25 mouse cellular contexts compared by ENCODE assay signal in the genomic region with DNA sequence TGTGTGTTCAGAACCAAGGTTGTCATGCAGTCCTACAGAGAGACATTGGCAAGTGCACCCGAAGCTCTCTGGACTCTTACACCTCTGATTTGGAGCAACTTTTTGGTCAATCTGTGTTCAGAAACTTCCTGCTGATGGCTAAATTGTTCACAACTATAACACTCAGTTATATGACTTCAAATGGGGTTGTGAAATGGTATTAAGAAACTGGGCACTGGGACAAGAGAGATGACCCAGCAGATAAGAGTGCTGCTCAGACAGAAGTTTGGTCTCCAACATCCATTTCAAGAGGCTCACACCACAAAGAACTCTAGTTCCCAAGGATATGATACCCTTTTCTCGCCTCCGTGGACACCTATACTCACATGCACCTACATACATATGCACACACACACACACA. TPM values are rescaled to one million over a fixed set of nuclear protein-coding genes. Genes with fewer than 3 reads are reported as not detected.
DNase-seq lines count a peak whose midpoint lies in the region; ATAC-seq and TF ChIP-seq lines count a peak whose summit lies in the region.
"Had no signal": no experiment of that assay in that cellular context is flagged by ENCODE, and none has a peak within 500 bp of the region (broad histone marks: within the 10 kb centered on the region; RNA-seq: fewer than 3 reads in every experiment).

No protein-coding gene starts in this region.

- no peaks in the 10 kb centered on the region for H3K27me3 ChIP-seq in liver, adult 2 months (ENCODE audit: control insufficient read depth, insufficient read depth, low read length)
- H3K27me3 ChIP-seq in CH12.LX (replicated peaks), result no peaks in the 10 kb centered on the region
- H3K27me3 ChIP-seq: embryonic facial prominence, embryonic 13.5 days; forebrain, embryonic 13.5 days; heart, embryonic 15.5 days; hindbrain, embryonic 13.5 days; intestine, embryonic 15.5 days; Patski had no signal

- ATAC-seq in megakaryocyte progenitor cell, adult 5-6 weeks (replicated peaks; ENCODE audit: poor library complexity), result 0 out of 2 replicates have a peak, but pooled peaks have one; percentile 34
- ATAC-seq: activated CD4-positive, CD25-positive, alpha-beta regulatory T cell, adult 4 months; CD4-positive, CD25-positive, alpha-beta regulatory T cell, adult 4 months; forebrain, embryonic 13.5 days; forebrain, postnatal 0 days; intestine, embryonic 15.5 days; Patski had no signal

- no peak for TF ChIP-seq CTCF in liver, adult 2 months (IDR thresholded peaks at IDR 0.05; ENCODE audit: low read depth, low read length)
- TF ChIP-seq CTCF in CH12.LX (conservative IDR thresholded peaks at IDR 0.05 in 1 of 2, IDR thresholded peaks at IDR 0.05 in 1 of 2; ENCODE audit: low read depth in 2 of 2, low read length in 2 of 2), result no peak
- TF ChIP-seq CTCF in gastrocnemius, adult 2 months (IDR thresholded peaks at IDR 0.05), result no peak

- peak; percentile 53 for DNase-seq in liver, adult 2 months (ENCODE audit: extremely low read depth, low read depth, low spot score)
- no peak for DNase-seq in liver
- no peak for DNase-seq in CH12.LX (ENCODE audit: extremely low read depth)
- DNase-seq in adipocyte (ENCODE audit: low spot score), result peak; percentile 58
- DNase-seq in cerebellum, postnatal 25 days, result no peak
- DNase-seq in gastrocnemius, adult 2 months, result no peak
- DNase-seq: B cell, adult 2 months; cerebellum, adult 11 months; cerebellum, adult 8-10 months; cerebellum, postnatal 14 days; forebrain, postnatal 0 days; gastrocnemius, postnatal 25 days; heart, adult 18-20 months; heart, postnatal 14 days; kidney, adult 18-20 months had no signal

- peak overlapping the region; percentile 100 for H3K4me2 ChIP-seq in CH12.LX (ENCODE audit: insufficient read depth, low read depth, poor library complexity, severe bottlenecking)
- H3K4me2 ChIP-seq: embryonic facial prominence, embryonic 13.5 days; forebrain, embryonic 13.5 days; heart, embryonic 15.5 days; hindbrain, embryonic 13.5 days; intestine, embryonic 15.5 days had no signal

- 73% methylated on average over 3 of the region's 3 CpGs for WGBS in liver, adult 2 months

- H3K9me3 ChIP-seq in CH12.LX (replicated peaks; ENCODE audit: low read length), result no peaks in the 10 kb centered on the region
- H3K9me3 ChIP-seq: embryonic facial prominence, embryonic 13.5 days; forebrain, embryonic 13.5 days; heart, embryonic 10.5 days; heart, embryonic 15.5 days; hindbrain, embryonic 13.5 days; intestine, embryonic 15.5 days had no signal

- no peak for TF ChIP-seq RAD21 in CH12.LX (IDR thresholded peaks at IDR 0.05; ENCODE audit: low read depth, low read length)

- H3K36me3 ChIP-seq in liver, adult 2 months (ENCODE audit: control insufficient read depth, insufficient read depth, low read length), result no peaks in the 10 kb centered on the region
- H3K36me3 ChIP-seq in CH12.LX (replicated peaks in 1 of 2; ENCODE audit: control insufficient read depth in 1 of 2, insufficient read depth in 1 of 2, low read length in 1 of 2), result peaks cover 5 to 16% of the 10 kb centered on the region in 2 experiments
- H3K36me3 ChIP-seq: embryonic facial prominence, embryonic 13.5 days; heart, embryonic 10.5 days; heart, embryonic 15.5 days; hindbrain, embryonic 13.5 days; intestine, embryonic 15.5 days had no signal

- dilution Hi-C loops in CH12.LX (cut with MboI; ENCODE audit: extremely low pct_ligation_motif_present, extremely low pct_unique_long_range_greater_than_20kb, low sequenced_read_pairs), result no loop called here

- in situ Hi-C loops in CH12.LX (cut with MboI; ENCODE audit: low pct_ligation_motif_present, low pct_unique_long_range_greater_than_20kb, low sequenced_read_pairs), result loop anchor here (10.0 kb wide), 1 partner anchor 94 kb away; no protein-coding TSS in a partner anchor

- peaks cover 1% of the 10 kb centered on the region; the same call in 1 of the 2 replicates for H3K4me1 ChIP-seq in liver, adult 2 months (ENCODE audit: control insufficient read depth, insufficient read depth, low read length)
- peaks cover 9 to 41% of the 10 kb centered on the region in 2 experiments; a peak in 3 of 4 replicates for H3K4me1 ChIP-seq in CH12.LX (ENCODE audit: control insufficient read depth in 1 of 2, insufficient read depth in 2 of 2)
- H3K4me1 ChIP-seq: embryonic facial prominence, embryonic 13.5 days; forebrain, embryonic 13.5 days; heart, embryonic 10.5 days; heart, embryonic 15.5 days; hindbrain, embryonic 13.5 days; intestine, embryonic 15.5 days had no signal

- H3K4me3 ChIP-seq in liver, adult 2 months (ENCODE audit: insufficient read depth, low read depth, low read length), result no peak overlapping the region
- peak overlapping the region in 2 of 3 experiments; percentile 23 to 80 for H3K4me3 ChIP-seq in CH12.LX (replicated peaks in 1 of 3; ENCODE audit: low read depth in 2 of 3, low read length in 2 of 3, poor library complexity in 1 of 3)
- no peak overlapping the region for H3K4me3 ChIP-seq in gastrocnemius, adult 2 months
- H3K4me3 ChIP-seq: embryonic facial prominence, embryonic 13.5 days; forebrain, embryonic 13.5 days; heart, embryonic 10.5 days; heart, embryonic 15.5 days; hindbrain, embryonic 13.5 days; intestine, embryonic 15.5 days had no signal

- no peaks in the 10 kb centered on the region for H3K79me2 ChIP-seq in liver, adult 2 months (ENCODE audit: control insufficient read depth, insufficient read depth, low read length)
- peaks cover 44% of the 10 kb centered on the region for H3K79me2 ChIP-seq in CH12.LX (replicated peaks; ENCODE audit: control insufficient read depth, extremely low read depth, insufficient read depth, poor library complexity, severe bottlenecking)

- TF ChIP-seq POLR2A in liver, adult 2 months (IDR thresholded peaks at IDR 0.05; ENCODE audit: extremely low read depth, insufficient read depth, low read length), result no peak
- no peak for TF ChIP-seq POLR2A in CH12.LX (IDR thresholded peaks at IDR 0.05; ENCODE audit: low read depth, low read length)

- TF ChIP-seq EP300 in CH12.LX (IDR thresholded peaks at IDR 0.05; ENCODE audit: low read length), result no peak

- H3K27ac ChIP-seq in liver, adult 2 months (replicated peaks; ENCODE audit: insufficient read depth, low read depth, low read length), result no peak overlapping the region
- peak overlapping the region; percentile 52 for H3K27ac ChIP-seq in CH12.LX (ENCODE audit: insufficient read depth, low read depth)
- no peak overlapping the region for H3K27ac ChIP-seq in gastrocnemius, adult 2 months
- H3K27ac ChIP-seq: embryonic facial prominence, embryonic 13.5 days; forebrain, embryonic 13.5 days; heart, embryonic 10.5 days; heart, embryonic 15.5 days; hindbrain, embryonic 13.5 days; intestine, embryonic 15.5 days had no signal

- H3K9ac ChIP-seq in liver, adult 2 months (ENCODE audit: low read depth, low read length), result no peak overlapping the region
- H3K9ac ChIP-seq in CH12.LX (ENCODE audit: insufficient read depth, low read depth), result peak overlapping the region; percentile 63; the same call in 1 of the 2 replicates
- H3K9ac ChIP-seq: embryonic facial prominence, embryonic 13.5 days; forebrain, embryonic 13.5 days; forebrain, postnatal 0 days; heart, embryonic 15.5 days; hindbrain, embryonic 13.5 days; intestine, embryonic 15.5 days had no signal

- intact Hi-C loops in gastrocnemius, adult 2 months (cut with DNase I), result no loop called here

TF ChIP-seq in CH12.LX, 34 proteins besides CTCF, POLR2A, EP300 and RAD21:
- TF ChIP-seq MAZ (IDR thresholded peaks at IDR 0.05; ENCODE audit: low read depth, low read length) (no peak), USF1 (IDR thresholded peaks at IDR 0.05; ENCODE audit: low read depth, low read length) (no peak), SMC3 (IDR thresholded peaks at IDR 0.05; ENCODE audit: low read depth, low read length) (no peak), E2F4 (IDR thresholded peaks at IDR 0.05; ENCODE audit: insufficient replicate concordance, low read depth, low read length) (no peak), JUND (conservative IDR thresholded peaks at IDR 0.05; ENCODE audit: low read depth, low read length) (no peak), SIN3A (IDR thresholded peaks at IDR 0.05; ENCODE audit: low read length) (no peak), ELF1 (IDR thresholded peaks at IDR 0.05; ENCODE audit: low read depth, low read length) (no peak), HCFC1 (IDR thresholded peaks at IDR 0.05; ENCODE audit: low read depth, low read length) (no peak), MAX (IDR thresholded peaks at IDR 0.05; ENCODE audit: low read length) (no peak), BHLHE40 (IDR thresholded peaks at IDR 0.05; ENCODE audit: low read depth, low read length) (no peak), ZC3H11A (IDR thresholded peaks at IDR 0.05; ENCODE audit: low read depth, low read length) (no peak), POLR2AphosphoS2 (IDR thresholded peaks at IDR 0.05; ENCODE audit: low read depth, low read length) (no peak), MXI1 (IDR thresholded peaks at IDR 0.05; ENCODE audit: low read depth, low read length) (no peak), JUN (IDR thresholded peaks at IDR 0.05; ENCODE audit: insufficient read depth, low read depth, low read length) (no peak)

RNA-seq across cellular contexts. Expression of gene Ercc6l2, which starts 16.4 kb away (rescaled TPM):
- total RNA-seq in liver, adult 2 months (2014; rRNA removed), result 13.8 and 14.0 TPM in 2 replicates
- 1.9 and 2.3 TPM in 2 replicates for polyA plus RNA-seq in liver, adult 2 months (2012; rRNA removed)
- total RNA-seq in CH12.LX (2012; rRNA removed) (44.3 and 45.5 TPM in 2 replicates), CH12.LX (2014; rRNA removed) (97.0 and 109 TPM in 2 replicates)
- polyA plus RNA-seq in CH12.LX (2012; ENCODE audit: insufficient read length, low read depth), result 62.5 and 63.1 TPM in 2 replicates
- 45.0 and 50.4 TPM in 2 replicates for total RNA-seq in megakaryocyte progenitor cell, adult 5-6 weeks (2015)
- 23.7 and 36.8 TPM in 2 replicates for total RNA-seq in megakaryocyte progenitor cell, adult 5-6 weeks (2017)
- 10 to 100 TPM; 19.4 to 20.2 TPM for total RNA-seq in gastrocnemius, adult 2 months (2021)

Comparison
In these comparisons a context has a peak if more than half of its experiments do, and no peak if none do; other contexts are left out.
1. DNase-seq: peak in liver, adult 2 months (single experiment) and adipocyte (single experiment); none in liver (single experiment), CH12.LX (single experiment), cerebellum, postnatal 25 days (0 of 2) and gastrocnemius, adult 2 months (single experiment).
2. H3K4me3 ChIP-seq: peak in CH12.LX (2 of 3); none in liver, adult 2 months (single experiment) and gastrocnemius, adult 2 months (single experiment).